Mouse (Mus musculus) kidney, adult 2 months (tissue): ENCODE measurements around the gene Rnf41. TPM values are rescaled to one million over a fixed set of nuclear protein-coding genes. Genes with fewer than 3 reads are reported as not detected.

Experiments used
- DNase-seq: peaks from one replicate; pipeline ENCODE4 v3.0.0; 2021
- H3K27ac ChIP-seq: fragments of 200-500 bp; 2 replicates; pipeline ENCODE4 v1.5.1; 2012; ENCODE audit warnings: low read depth, low read length, control low read depth, inconsistent platforms; ENCODE audit not compliant: insufficient read depth
- H3K27me3 ChIP-seq: fragments of 200-500 bp; replicated peaks from 2 replicates; pipeline ENCODE4 v1.6.1; 2012; ENCODE audit warnings: mild to moderate bottlenecking, moderate library complexity, low read length, inconsistent platforms; ENCODE audit not compliant: control insufficient read depth, insufficient read depth
- H3K36me3 ChIP-seq: fragments of 200-500 bp; 2 replicates; pipeline ENCODE4 v1.6.1; 2012; ENCODE audit warnings: mild to moderate bottlenecking, moderate library complexity, low read length, inconsistent platforms; ENCODE audit not compliant: control insufficient read depth, insufficient read depth
- H3K4me1 ChIP-seq: fragments of 200-500 bp; 2 replicates; pipeline ENCODE4 v1.6.1; 2011; ENCODE audit warnings: low read length; ENCODE audit not compliant: control insufficient read depth, insufficient read depth
- H3K4me3 ChIP-seq: fragments of 200-500 bp; 2 replicates; pipeline ENCODE4 v1.5.1; 2011; ENCODE audit warnings: mild to moderate bottlenecking, low read depth, low read length, control low read depth; ENCODE audit not compliant: insufficient read depth
- CTCF ChIP-seq: fragments of 200-500 bp; conservative IDR thresholded peaks from 2 replicates; pipeline ENCODE4 v1.5.1; 2011; ENCODE audit warnings: low read depth, mild to moderate bottlenecking, control low read depth, low read length, moderate library complexity, mixed read lengths; ENCODE audit not compliant: insufficient read depth, insufficient read length
- POLR2A ChIP-seq: fragments of 200-500 bp; IDR thresholded peaks from one replicate; pipeline ENCODE4 v1.6.1; 2011; ENCODE audit warnings: low read depth, low read length, control low read depth
- WGBS: fragments of 180-500 bp; shearing (Covaris S2); methylation state at CpG from one replicate; pipeline ENCODE4 v1.1.7; 2018; 5-methylcytosine and 5-hydroxymethylcytosine counted together
- polyA plus RNA-seq: library from polyadenylated mRNA; depleted of rRNA; stranded (reverse); fragments of >200 nt; gene quantifications from 2 replicates; pipeline ENCODE4 v1.2.3, GENCODE M21; 2012; rRNA removed

The Rnf41 gene
- polyA plus RNA-seq: 19.5 and 19.6 TPM in 2 replicates

DNA sequence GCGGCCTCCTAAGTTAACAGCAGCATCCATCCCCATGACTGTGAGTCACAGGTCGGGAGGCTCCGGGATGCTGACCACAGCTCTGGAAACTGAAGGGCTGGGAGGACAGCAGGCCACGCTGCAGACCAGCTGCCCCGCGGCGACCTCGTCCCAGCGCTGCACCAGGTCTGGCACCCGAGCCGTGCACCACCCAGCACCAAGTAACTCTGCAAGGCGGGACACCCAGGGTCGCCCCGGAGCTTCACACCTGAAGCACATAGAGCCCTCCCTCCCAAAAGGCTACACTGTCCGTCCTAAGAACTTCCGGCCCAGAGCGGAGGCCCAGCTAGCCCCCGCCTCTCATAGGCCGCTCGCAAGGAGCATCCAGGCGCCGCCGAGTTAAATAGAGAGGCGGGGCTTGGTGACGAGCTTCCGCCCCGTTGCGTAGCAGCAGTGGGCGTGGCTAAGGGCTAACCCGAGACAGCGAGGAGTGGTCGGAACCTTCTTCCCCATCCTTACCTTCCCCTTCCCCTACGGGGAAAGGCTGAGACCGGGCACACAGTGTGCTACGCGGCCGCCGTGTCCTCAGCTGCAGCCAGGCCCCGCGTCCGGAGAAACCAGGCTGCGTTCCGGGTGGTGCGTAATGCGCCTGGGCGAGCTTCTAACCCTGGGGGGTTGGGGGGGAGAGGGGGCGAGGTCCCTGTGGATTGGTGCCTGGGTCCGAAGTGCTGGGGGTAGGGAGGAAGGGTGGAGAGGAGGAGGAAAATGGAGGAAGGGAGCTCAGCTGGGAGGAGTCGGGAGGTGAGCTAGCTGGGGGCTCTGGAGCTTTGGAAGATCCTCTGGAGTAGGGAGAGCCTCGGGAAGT lies at the start of gene Rnf41, which contains the start of gene Nabp2:
Gene Rnf41, plus strand, starts transcription at position 447 of the 844 bp plus-strand sequence.
Gene Nabp2, minus strand, starts transcription at position 282 of the 844 bp plus-strand sequence.
- Histone ChIP-seq H3K36me3 (no peaks in the 10 kb centered on the region; the same call in 1 of the 2 replicates), H3K4me3 (peak within 1 kb of the TSS; percentile 69), H3K27me3 (no peaks in the 10 kb centered on the region), H3K27ac (peak within 1 kb of the TSS; percentile 84), H3K4me1 (peaks cover 13% of the 10 kb centered on the region)
- TF ChIP-seq CTCF (no peak), POLR2A (peak; percentile 80)
- WGBS: under 1% methylated on average over 46 of the region's 50 CpGs
- peak; percentile 98 for DNase-seq

- WGBS: 87% methylated on average over 6 of the region's 6 CpGs
- Histone ChIP-seq H3K27ac (no peak overlapping the region; the same call in 1 of the 2 replicates), H3K4me3 (no peak overlapping the region), H3K4me1 (no peaks in the 10 kb centered on the region), H3K36me3 (peaks cover 8% of the 10 kb centered on the region; the same call in 1 of the 2 replicates), H3K27me3 (no peaks in the 10 kb centered on the region)
- DNase-seq: no peak
- TF ChIP-seq CTCF (no peak), POLR2A (no peak)
Observed at GRCm38 (mm10) chr10:128361836-128362235, 49.6 kb upstream of the Rnf41 start.

DNA sequence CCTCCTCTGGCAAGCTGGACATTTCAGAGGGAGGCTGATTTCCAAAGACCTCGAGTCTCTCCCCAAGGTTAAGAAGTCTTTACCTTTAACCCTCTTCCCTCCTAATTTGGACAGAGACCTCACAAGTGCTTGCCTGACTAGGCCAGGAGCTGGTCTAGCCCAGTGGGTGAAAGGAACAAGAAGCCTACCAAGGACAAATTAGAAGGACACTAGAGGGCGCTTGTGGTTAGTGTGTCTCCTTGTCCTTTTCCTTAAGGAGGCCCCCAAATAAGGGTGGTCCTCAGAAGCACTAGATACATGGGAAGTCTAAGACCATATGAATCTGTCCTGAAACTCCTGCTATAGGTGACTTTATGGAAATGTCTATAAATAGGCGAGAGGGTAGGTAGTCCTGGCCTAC lies 48.9 kb upstream of the Rnf41 start:
- DNase-seq: peak; percentile 57
- WGBS: 48% methylated on average over 3 of the region's 3 CpGs
- peaks cover 2% of the 10 kb centered on the region; the same call in 1 of the 2 replicates for H3K4me1 ChIP-seq

GRCm38 (mm10) chr10:128367899-128368401 lies 43.5 kb upstream of the Rnf41 start:
- TF ChIP-seq POLR2A (no peak), CTCF (no peak)
- peak; percentile 87 for DNase-seq
- WGBS: 13% methylated on average over 19 of the region's 19 CpGs
- Histone ChIP-seq H3K27me3 (no peaks in the 10 kb centered on the region), H3K4me3 (peak overlapping the region; percentile 75), H3K4me1 (peaks cover 10% of the 10 kb centered on the region), H3K27ac (peak overlapping the region; percentile 80), H3K36me3 (peaks cover 4% of the 10 kb centered on the region; the same call in 1 of the 2 replicates)

More for the DNA sequence above, 48.9 kb upstream of the Rnf41 start:
- Histone ChIP-seq H3K27me3 (no peaks in the 10 kb centered on the region), H3K4me3 (no peak overlapping the region), H3K36me3 (peaks cover 8% of the 10 kb centered on the region; the same call in 1 of the 2 replicates), H3K27ac (no peak overlapping the region)
- TF ChIP-seq CTCF (peak; percentile 40), POLR2A (no peak)

DNA sequence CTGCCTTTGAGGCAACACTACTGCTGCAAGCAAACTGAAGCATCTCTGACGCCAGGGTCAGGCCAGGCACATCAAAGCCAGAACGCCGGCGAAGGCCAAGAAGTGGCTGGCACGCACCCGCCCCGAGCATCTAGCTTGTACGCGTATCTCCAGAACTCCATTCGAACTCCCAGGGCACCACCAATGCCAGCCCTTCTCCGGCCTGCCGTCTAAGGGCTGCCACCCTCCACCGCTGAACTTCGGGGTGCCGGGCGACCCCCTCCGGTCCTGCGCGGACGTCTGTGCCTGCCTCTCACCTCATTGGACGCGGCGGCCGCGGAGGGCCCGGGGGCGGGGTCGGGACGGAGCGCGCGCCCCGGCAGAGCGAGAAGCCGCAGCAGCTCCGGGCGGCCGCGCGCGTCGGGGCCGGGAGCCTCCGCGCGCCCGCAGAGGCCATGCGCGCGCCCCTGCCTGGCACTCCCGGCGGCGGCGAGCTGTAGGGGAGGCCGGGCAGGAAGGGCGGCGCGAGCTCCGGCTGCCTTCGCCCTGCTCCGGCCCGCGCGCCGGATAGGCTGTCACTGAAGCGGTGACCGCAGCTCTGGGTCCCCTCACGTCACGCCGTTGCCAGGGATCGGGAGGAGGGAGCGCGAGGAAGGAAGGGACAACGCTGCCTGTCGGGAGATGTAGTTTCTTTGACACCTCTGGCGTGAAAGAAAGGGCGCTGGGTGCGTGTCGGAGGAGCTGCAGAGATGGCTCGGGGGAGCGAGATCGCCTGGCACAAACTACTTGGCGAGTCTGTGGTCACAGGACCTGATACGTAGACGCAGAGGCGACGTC lies 42.8 kb upstream of the Rnf41 start, which contains the start of gene Coq10a:
Gene Coq10a, minus strand, starts transcription at position 596 of the 816 bp plus-strand sequence.
- 2% methylated on average over 72 of the region's 87 CpGs for WGBS
- peaks cover 10% of the 10 kb centered on the region for H3K4me1 ChIP-seq
- no peaks in the 10 kb centered on the region for H3K36me3 ChIP-seq
- peak; percentile 96 for DNase-seq
- peak; percentile 83 for TF ChIP-seq POLR2A
- TF ChIP-seq CTCF: no peak
- peak within 1 kb of the TSS; percentile 80 for H3K27ac ChIP-seq
- peak within 1 kb of the TSS; percentile 75 for H3K4me3 ChIP-seq
- no peaks in the 10 kb centered on the region for H3K27me3 ChIP-seq

DNA sequence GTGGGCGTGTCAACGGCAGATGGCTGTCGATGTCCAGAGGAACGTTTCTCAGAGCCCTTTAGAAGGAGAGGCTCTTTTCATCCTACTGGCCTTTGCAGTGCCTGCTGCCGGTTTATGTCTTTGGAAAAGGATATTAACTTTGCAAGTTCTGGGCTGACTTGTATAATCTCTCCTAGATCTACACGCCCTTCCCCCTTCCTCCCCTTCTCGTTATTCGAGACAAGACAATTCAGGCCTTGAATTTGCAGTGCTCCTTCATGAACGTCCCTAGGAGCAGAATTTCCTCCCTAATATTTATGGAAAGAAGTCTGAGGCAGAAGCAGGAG lies 42.3 kb upstream of the Rnf41 start:
- TF ChIP-seq CTCF: no peak
- no peak for TF ChIP-seq POLR2A
- Histone ChIP-seq H3K27me3 (no peaks in the 10 kb centered on the region), H3K4me3 (peak overlapping the region; percentile 75), H3K36me3 (no peaks in the 10 kb centered on the region), H3K4me1 (peaks cover 10% of the 10 kb centered on the region), H3K27ac (peak overlapping the region; percentile 54)
- 4% methylated on average over 9 of the region's 9 CpGs for WGBS
- no peak for DNase-seq

DNA sequence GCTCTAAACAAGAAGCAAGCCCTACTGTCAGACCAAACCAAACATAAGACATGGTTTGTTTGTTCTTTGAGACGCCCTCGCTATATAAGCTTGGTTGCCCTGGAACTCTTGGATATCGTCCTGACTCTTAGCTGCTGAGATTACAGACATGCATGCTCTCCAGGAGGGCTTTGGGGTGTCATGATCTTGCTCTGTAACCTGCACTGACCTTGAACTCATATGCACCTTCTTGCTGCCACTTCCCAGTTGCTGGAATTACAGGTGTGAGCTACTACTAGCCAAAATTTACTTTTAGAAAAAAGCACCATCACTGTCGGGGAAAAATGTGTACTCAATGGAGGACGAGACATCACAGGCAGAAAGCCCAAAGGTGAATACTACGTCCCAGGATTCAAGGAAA lies 41.9 kb upstream of the Rnf41 start:
- Histone ChIP-seq H3K36me3 (no peaks in the 10 kb centered on the region), H3K4me1 (peaks cover 10% of the 10 kb centered on the region), H3K4me3 (0 out of 2 replicates have a peak overlapping the region, but pooled peaks have one; percentile 75), H3K27ac (peak overlapping the region; percentile 54), H3K27me3 (no peaks in the 10 kb centered on the region)
- no peak for DNase-seq
- TF ChIP-seq POLR2A (no peak), CTCF (no peak)
- WGBS: 87% methylated on average over 6 of the region's 6 CpGs
